Mouse (Mus musculus) testis, postnatal 14 days (tissue): Measurements from ENCODE around the gene 1700010I14Rik.
A peak's percentile ranks its signal among the peaks of the same experiment; 100 is the strongest.

Experiments
- DNase-seq: peaks from one replicate; pipeline ENCODE4 v3.0.0; 2021; ENCODE audit warnings: low spot score

The 1700010I14Rik gene

GRCm38 (mm10) chr17:9030181-9030580 is 42.0 kb downstream of the 1700010I14Rik start:
- no peak for DNase-seq

- peak; percentile 64 for DNase-seq
Observed at GRCm38 (mm10) chr17:9031241-9032141, 43.4 kb downstream of the 1700010I14Rik start.

GRCm38 (mm10) chr17:9032362-9033044 is 44.4 kb downstream of the 1700010I14Rik start:
- DNase-seq: no peak

- no peak for DNase-seq
Observed at GRCm38 (mm10) chr17:9033511-9033910, 45.4 kb downstream of the 1700010I14Rik start.

GRCm38 (mm10) chr17:9035561-9036348 is 47.6 kb downstream of the 1700010I14Rik start:
- no peak for DNase-seq

GRCm38 (mm10) chr17:9042723-9043122 is 54.6 kb downstream of the 1700010I14Rik start:
- DNase-seq: peak; percentile 39

GRCm38 (mm10) chr17:9052441-9052980 is 64.4 kb downstream of the 1700010I14Rik start:
- DNase-seq: no peak

GRCm38 (mm10) chr17:9059360-9059932 is 71.3 kb downstream of the 1700010I14Rik start:
- no peak for DNase-seq
